Comparison of ENCODE assay signal across 8 mouse cellular contexts in the genomic region with DNA sequence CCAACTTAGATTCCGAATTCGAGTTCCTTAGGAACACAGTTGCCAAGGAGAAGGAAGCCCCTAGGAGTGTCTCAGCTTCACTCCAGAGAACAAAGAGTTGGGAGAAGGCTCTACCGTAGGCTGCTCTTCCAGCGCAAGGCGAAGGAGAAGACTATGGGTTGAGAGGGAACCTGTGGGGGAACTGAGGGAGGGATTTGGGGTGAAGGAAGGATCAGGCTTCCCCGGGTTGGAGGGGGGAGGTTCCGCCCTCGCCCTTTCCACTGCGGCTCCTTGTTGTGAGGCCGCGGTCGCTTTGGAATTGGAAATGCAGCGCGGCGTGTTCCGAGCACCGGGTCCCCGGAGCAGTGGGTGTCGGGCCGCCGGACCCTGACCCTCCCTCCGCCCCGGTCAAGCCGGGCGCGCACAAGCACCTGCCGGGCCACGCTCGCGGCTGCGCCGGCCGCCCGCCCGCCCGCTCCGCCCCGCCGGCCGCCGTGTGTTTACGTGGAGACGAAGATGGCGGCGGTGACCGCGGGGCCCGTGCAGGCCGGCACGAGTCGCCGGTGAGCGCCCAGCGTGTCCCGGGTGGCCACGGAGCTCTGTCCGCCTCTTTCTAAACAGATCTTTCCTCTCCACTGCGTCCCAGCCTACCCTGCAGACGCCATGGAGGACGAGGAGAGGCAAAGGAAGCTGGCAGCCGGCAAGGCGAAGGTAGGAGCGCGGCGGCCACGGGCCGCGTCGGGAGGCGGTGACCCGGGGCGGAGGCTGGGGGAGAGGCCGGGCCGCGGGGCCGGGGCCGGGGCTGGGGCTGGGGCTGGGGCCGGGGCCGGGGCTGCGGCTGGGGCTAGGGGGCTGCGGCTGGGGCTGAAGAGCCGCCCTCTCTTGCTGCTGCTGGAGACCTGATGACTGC. TPM values are rescaled to one million over a fixed set of nuclear protein-coding genes. Genes with fewer than 3 reads are reported as not detected.
DNase-seq lines count a peak whose midpoint lies in the region; ATAC-seq and TF ChIP-seq lines count a peak whose summit lies in the region.

TSS of gene Akap9 (plus strand) at position 254 of the 889 bp plus-strand sequence.

- peak within 1 kb of the TSS; percentile 97 for H3K4me3 ChIP-seq in cerebellum, adult 2 months (replicated peaks; ENCODE audit: insufficient read depth, low read depth, low read length)
- peak within 1 kb of the TSS; percentile 76 for H3K4me3 ChIP-seq in forebrain, postnatal 0 days (ENCODE audit: low read depth, low read length)
- H3K4me3 ChIP-seq in lung, postnatal 0 days (ENCODE audit: low read depth, low read length): peak within 1 kb of the TSS; percentile 93

- under 1% methylated on average over 77 of the region's 82 CpGs for WGBS in cerebellum, adult 2 months
- WGBS in forebrain, postnatal 0 days: 4% methylated on average over 57 of the region's 82 CpGs
- WGBS in lung, postnatal 0 days: 1% methylated on average over 59 of the region's 82 CpGs

- H3K9me3 ChIP-seq in forebrain, postnatal 0 days (ENCODE audit: low read length): no peaks in the 10 kb centered on the region
- no peaks in the 10 kb centered on the region for H3K9me3 ChIP-seq in lung, postnatal 0 days (ENCODE audit: low read length)

- peak; percentile 74 for TF ChIP-seq POLR2A in cerebellum, adult 2 months (IDR thresholded peaks at IDR 0.05; ENCODE audit: borderline replicate concordance, insufficient read depth, low read length)

- H3K4me1 ChIP-seq in cerebellum, adult 2 months (ENCODE audit: control insufficient read depth, insufficient read depth, low read length): peaks cover 8% of the 10 kb centered on the region
- no peaks in the 10 kb centered on the region; the same call in 1 of the 2 replicates for H3K4me1 ChIP-seq in forebrain, postnatal 0 days (ENCODE audit: insufficient read depth)
- H3K4me1 ChIP-seq in lung, postnatal 0 days (ENCODE audit: insufficient read depth, low read depth, low read length): peaks cover 7% of the 10 kb centered on the region; the same call in 1 of the 2 replicates

- peak within 1 kb of the TSS; percentile 89 for H3K9ac ChIP-seq in forebrain, postnatal 0 days
- H3K9ac ChIP-seq in lung, postnatal 0 days (replicated peaks; ENCODE audit: low read depth): peak within 1 kb of the TSS; percentile 95

- no peak for TF ChIP-seq EP300 in lung, postnatal 0 days (IDR thresholded peaks at IDR 0.05)

- TF ChIP-seq CTCF in cerebellum, adult 2 months (IDR thresholded peaks at IDR 0.05; ENCODE audit: borderline replicate concordance, insufficient read depth, low read depth, low read length): no peak
- no peak for TF ChIP-seq CTCF in forebrain, postnatal 0 days (IDR thresholded peaks at IDR 0.05; ENCODE audit: low read depth)
- TF ChIP-seq CTCF in lung, postnatal 0 days (IDR thresholded peaks at IDR 0.05): no peak

- H3K27ac ChIP-seq in cerebellum, adult 2 months (ENCODE audit: insufficient read depth, low read length): peak within 1 kb of the TSS; percentile 98
- H3K27ac ChIP-seq in forebrain, postnatal 0 days (ENCODE audit: low read depth, low read length): peak within 1 kb of the TSS; percentile 98
- peak within 1 kb of the TSS; percentile 92 for H3K27ac ChIP-seq in lung, postnatal 0 days (ENCODE audit: low read length)

- peak; percentile 78 for DNase-seq in MN1 (ENCODE audit: low spot score)
- DNase-seq in cerebellum, adult 2 months: peak; percentile 82 to 85
- DNase-seq in forebrain, postnatal 0 days: peak; percentile 80
- DNase-seq in layer of hippocampus, adult 9-11 months: peak; percentile 33
- peak; percentile 65 for DNase-seq in lung, postnatal 0 days (ENCODE audit: low spot score)
- peak; percentile 49 for DNase-seq in ovary, postnatal 14 days (ENCODE audit: low spot score)
- peak; percentile 64 for DNase-seq in thymus, postnatal 14 days

- peak within 1 kb of the TSS; percentile 64 for H3K4me2 ChIP-seq in forebrain, postnatal 0 days (ENCODE audit: low read depth)
- H3K4me2 ChIP-seq in lung, postnatal 0 days (replicated peaks; ENCODE audit: low read depth, low read length): peak within 1 kb of the TSS; percentile 85

- no peaks in the 10 kb centered on the region for H3K36me3 ChIP-seq in forebrain, postnatal 0 days (ENCODE audit: insufficient read depth)
- no peaks in the 10 kb centered on the region for H3K36me3 ChIP-seq in lung, postnatal 0 days (ENCODE audit: insufficient read depth, low read length)

- no peaks in the 10 kb centered on the region for H3K27me3 ChIP-seq in cerebellum, adult 2 months (ENCODE audit: control insufficient read depth, insufficient read depth, low read length)
- no peaks in the 10 kb centered on the region for H3K27me3 ChIP-seq in forebrain, postnatal 0 days (ENCODE audit: insufficient read depth, low read length)
- no peaks in the 10 kb centered on the region for H3K27me3 ChIP-seq in lung, postnatal 0 days (replicated peaks; ENCODE audit: insufficient read depth, low read length)

- peak; percentile 84 for ATAC-seq in forebrain, postnatal 0 days
- ATAC-seq in hematopoietic stem cell, adult 5-6 weeks (replicated peaks in 1 of 2; ENCODE audit: insufficient read depth in 1 of 2, low FRiP score in 2 of 2, low TSS enrichment in 1 of 2, low read depth in 1 of 2, poor library complexity in 2 of 2, severe bottlenecking in 2 of 2): peak; percentile 68 to 72
- peak; percentile 90 for ATAC-seq in lung, postnatal 0 days

RNA-seq across cellular contexts. Expression of gene Akap9, which starts in this region (rescaled TPM):
- 28.9 and 31.7 TPM in 2 replicates for polyA plus RNA-seq in cerebellum, adult 2 months (2012; rRNA removed)
- total RNA-seq in forebrain, postnatal 0 days (2014; rRNA removed): 90.4 and 110 TPM in 2 replicates
- 159 and 266 TPM in 2 replicates for polyA plus RNA-seq in forebrain, postnatal 0 days (2015; fragmentation: Nextera tagmentation; extraction: Ambion mirVana)
- total RNA-seq in hematopoietic stem cell, adult 5-6 weeks (2017): 92.8 and 116 TPM in 2 replicates
- 144 and 158 TPM in 2 replicates for polyA plus RNA-seq in lung, postnatal 0 days (2015; fragmentation: Nextera tagmentation; extraction: Ambion mirVana)

Comparison
In these comparisons a context has a peak if more than half of its experiments do, and no peak if none do; other contexts are left out.
1. Peak in every context shown above with its lines: DNase-seq, ATAC-seq, H3K4me3 ChIP-seq and H3K27ac ChIP-seq.
2. DNase-seq: peak in every context shown above with its lines; median percentile 84 in cerebellum, adult 2 months; 80 in forebrain, postnatal 0 days; 78 in MN1; 65 in lung, postnatal 0 days; 64 in thymus, postnatal 14 days; 49 in ovary, postnatal 14 days; 33 in layer of hippocampus, adult 9-11 months.